Mouse (Mus musculus) C2C12 (cell line): ENCODE data around the gene Cyb5b.

Experiments used
- CEBPB ChIP-seq: IDR thresholded peaks from one replicate; pipeline ENCODE4 v1.6.1; 2011; ENCODE audit warnings: low read depth, mild to moderate bottlenecking, control low read depth, moderate library complexity
- CTCF ChIP-seq: IDR thresholded peaks from one replicate; pipeline ENCODE4 v1.5.1; 2011; ENCODE audit not compliant: control insufficient read depth, insufficient read depth, insufficient read length
- MAX ChIP-seq: IDR thresholded peaks from one replicate; pipeline ENCODE4 v1.6.1; 2011; ENCODE audit warnings: mild to moderate bottlenecking, control low read depth
- MYOD1 ChIP-seq: IDR thresholded peaks from one replicate; pipeline ENCODE4 v1.6.1; 2011; ENCODE audit warnings: low read depth; ENCODE audit not compliant: control insufficient read depth, insufficient read length
- USF1 ChIP-seq: IDR thresholded peaks from one replicate; pipeline ENCODE4 v1.6.1; 2011; ENCODE audit warnings: low read depth, mild to moderate bottlenecking, control low read depth, moderate library complexity

GRCm38 (mm10) chr8:107172152-107172551 lies 21.7 kb downstream of the Cyb5b start:
- TF ChIP-seq MYOD1: no peak
- no peak for TF ChIP-seq CTCF
- TF ChIP-seq USF1: no peak
- no peak for TF ChIP-seq CEBPB
- TF ChIP-seq MAX: no peak
